Mouse (Mus musculus) NIH3T3 (cell line): ENCODE data around the gene Brpf3.
"Not testable (repeated sequence)": the region's sequence is repeated elsewhere in the genome, so short reads cannot be mapped to it uniquely, and the experiment has no call there.

ENCODE experiments used
- DNase-seq: peaks from one replicate; pipeline ENCODE4 v3.0.0-alpha.2; 2012; ENCODE audit warnings: low read depth

The Brpf3 gene

GRCm38 (mm10) chr17:28800671-28801412, at the start of gene Brpf3:
TSS of gene Brpf3 (plus strand) at chr17:28801090.
- DNase-seq: peak; percentile 83

DNA sequence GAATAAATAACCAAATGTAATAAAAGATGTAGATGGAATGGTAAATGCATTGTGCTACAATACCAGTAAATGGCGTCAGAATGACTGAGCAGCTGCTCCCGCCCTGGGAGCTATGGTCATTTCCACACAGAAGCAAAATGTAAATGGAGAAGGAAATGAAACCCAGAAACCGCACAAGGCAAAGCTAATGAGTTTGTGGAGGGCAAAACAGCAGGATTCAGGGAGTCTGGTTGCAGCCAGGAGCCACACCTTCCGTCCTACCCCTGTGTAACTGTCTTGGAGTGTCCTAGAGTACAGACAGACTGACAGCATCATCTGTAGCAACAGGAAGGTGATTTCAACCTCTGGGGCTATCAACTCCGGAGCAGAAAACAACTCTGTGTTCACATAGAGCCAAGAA, 44.4 kb upstream of the Brpf3 start:
- DNase-seq: no peak

GRCm38 (mm10) chr17:28757470-28757869, 43.4 kb upstream of the Brpf3 start:
- DNase-seq: peak; percentile 31

DNA sequence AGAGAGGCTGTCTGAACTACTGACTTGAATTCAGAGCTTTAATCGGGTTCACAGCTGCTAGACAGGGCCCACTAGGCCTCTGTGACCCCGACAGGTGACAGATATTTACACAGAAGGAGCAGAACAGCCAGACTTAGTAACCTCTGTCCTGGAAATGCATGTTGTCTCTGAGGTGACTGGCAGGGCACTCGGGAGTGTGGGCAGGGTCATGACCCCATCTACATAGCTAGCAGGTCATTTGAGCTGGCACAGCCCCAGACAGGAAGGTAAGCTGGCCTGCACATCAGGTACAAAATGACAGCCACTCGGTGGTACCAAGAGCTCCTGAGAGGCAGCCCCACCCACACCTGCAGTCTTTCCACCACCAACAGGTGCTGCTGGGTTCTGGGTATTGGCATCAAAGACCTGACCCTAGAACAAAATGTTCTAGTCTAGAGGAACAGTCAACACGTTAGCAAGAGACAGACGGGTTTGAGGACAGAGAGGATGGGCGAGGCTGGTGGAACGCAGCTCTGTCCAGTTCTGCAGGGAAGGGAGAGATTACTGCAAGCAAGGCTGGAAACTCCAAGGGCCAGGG, 40.1 kb upstream of the Brpf3 start:
- no peak for DNase-seq

- peak; percentile 90 for DNase-seq
These were observed 39.0 kb upstream of the Brpf3 start for GRCm38 (mm10) chr17:28761871-28762270.

DNA sequence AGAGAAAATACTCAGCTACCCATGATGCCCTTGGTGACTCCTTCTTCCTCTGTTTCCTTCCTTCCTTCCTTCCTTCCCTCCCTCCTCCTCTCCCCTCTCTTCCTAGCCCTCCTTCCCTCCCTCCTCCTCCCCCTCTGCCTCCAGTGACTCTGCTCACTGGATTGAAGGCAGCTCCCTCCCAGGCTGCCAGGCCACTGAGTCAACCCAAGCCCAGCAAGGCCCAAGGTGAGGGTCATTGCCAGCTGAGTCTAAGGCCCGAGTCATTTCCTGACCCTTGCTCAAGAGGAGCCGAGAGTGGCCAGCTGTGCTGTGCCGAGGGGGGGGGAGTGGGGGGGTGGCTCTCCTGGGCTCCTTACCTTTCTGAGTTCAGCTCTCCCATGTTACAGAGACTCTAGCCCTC, 34.7 kb upstream of the Brpf3 start:
- peak; percentile 73 for DNase-seq

DNA sequence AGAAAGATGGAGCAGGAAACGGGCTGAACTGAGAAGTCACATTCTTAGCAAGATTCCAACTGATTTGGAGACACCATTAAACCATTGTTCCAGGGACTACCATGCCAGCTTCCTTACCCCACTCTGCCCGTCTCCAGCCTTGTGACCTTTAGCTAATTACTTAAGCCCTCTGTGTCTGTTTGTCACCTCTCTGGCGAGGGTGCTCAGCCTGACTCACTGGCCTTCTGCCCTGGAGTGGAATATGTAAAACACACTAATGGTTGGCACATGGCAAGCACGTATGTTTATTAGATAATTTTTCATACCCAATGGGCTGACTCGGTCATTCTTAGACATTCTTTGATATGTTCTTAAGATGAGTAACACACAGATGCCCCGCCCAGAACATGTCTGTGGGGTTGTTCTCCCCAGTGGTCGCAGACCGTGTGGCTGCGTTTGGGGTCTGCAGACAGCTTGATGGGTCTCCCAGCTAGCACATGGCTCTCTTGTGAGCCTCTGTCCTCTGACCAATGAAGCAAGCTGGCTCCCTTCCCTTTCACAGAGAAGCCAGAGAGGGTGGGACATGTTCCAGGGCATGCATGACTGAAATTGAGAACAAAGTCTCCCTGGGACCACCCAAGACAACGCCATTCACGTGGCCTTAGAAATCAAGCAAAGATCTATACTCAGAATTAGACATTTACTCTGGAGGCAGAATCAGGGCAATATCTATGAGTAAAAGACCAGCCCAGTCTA, 33.9 kb upstream of the Brpf3 start:
- peak; percentile 33 for DNase-seq

DNA sequence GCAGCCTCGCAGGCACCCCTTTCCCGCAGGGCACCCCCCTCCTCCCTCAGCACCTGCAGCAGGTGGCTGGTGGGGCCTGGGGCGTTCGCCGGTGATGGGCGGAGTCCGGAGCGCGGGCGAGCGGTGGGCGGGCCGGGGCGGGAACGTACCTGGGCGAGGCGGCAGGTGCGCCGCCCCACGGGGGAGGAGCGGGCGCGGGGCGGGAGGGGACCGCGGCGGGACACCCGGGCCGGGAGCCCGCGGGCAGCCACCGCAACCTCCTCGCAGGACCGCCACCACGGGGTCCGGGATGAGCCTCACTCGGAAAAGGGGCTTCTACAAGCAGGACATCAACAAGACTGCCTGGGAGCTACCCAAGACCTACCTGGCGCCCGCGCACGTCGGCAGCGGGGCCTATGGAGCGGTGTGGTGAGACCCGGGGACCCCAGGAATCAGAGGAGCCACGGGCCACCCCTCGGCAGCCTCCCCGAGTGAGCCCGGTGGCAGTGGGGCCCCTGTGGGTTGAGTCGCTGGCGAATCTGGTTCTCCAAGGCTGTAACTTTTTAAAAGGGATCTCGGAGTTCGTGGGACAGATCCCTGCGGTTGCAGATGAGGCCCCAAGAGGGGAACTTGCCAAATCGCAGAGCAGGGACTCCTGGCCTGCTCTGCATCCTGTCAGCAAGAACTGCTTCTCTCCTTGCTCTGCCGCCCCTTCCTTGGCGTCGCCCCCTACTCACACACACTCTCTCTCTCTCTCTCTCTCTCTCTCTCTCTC, 31.6 kb upstream of the Brpf3 start, which contains the start of gene Mapk13:
TSS of gene Mapk13 (plus strand) at position 177 of the 754 bp plus-strand sequence.
- DNase-seq: no peak

DNA sequence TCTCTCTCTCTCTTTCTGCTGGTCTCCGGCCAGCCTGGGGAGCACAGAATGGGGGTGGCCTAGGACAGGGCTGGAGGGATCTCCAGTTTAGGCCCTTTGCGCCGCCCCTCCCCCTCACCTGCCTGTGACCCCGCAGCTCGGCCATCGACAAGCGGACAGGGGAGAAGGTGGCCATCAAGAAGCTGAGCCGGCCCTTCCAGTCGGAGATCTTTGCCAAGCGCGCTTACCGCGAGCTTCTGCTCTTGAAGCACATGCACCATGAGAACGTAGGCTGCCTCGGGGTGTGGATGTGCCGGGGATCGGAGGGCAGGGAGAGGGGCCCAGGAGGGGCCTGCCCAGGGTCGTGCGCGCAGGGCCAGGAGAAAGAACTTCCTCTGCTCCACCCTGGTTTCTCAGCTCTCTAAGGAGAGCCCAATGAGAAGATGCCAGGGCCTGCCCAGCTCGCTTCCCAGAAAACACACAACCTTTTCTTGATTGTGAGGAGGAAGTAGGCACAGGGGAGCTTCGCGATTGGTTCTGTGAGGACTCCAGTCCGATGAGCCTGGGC, 30.9 kb upstream of the Brpf3 start:
- no peak for DNase-seq

GRCm38 (mm10) chr17:28771289-28771688, 29.6 kb upstream of the Brpf3 start:
- DNase-seq: no peak

GRCm38 (mm10) chr17:28774303-28774702, 26.6 kb upstream of the Brpf3 start:
- DNase-seq: not testable (repeated sequence)

DNA sequence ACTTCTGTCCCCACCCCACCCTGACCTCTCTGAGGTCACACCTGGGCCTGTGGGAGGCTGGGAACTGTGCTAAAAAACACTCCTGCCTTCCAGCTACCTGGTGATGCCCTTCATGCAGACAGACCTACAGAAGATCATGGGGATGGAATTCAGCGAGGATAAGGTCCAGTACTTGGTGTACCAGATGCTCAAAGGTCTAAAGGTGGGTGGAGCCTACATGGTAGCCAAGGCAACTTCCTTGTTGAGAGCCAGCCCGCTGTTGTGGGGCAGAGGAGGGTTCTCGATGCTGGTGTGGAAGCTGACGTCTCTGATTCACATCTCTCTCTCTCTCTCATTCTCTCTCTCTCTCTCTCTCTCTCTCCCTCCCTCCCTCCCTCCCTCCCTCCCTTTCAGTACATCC, 25.7 kb upstream of the Brpf3 start:
- DNase-seq: no peak

DNA sequence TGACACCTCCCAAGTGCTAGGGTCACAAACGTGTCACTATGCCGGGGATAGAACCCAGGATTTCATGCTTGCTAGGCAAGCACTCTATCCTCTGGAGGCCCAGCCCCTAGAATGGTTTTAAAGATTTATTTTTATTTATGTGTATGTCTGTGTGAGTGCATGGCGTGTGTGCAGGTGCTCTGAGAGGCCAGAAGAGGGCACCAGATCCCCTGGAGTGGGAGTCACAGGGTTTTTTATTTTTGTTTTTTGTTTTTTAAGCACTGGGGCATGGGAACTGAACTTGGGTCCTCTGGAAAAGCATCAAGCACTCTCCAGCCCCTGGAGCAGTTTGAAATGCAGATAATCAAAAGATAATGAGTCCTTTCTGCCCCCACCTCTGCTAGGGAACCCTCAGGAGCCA, 24.1 kb upstream of the Brpf3 start:
- DNase-seq: peak; percentile 39

- DNase-seq: no peak
These were observed 23.5 kb upstream of the Brpf3 start for GRCm38 (mm10) chr17:28777231-28778005.

DNA sequence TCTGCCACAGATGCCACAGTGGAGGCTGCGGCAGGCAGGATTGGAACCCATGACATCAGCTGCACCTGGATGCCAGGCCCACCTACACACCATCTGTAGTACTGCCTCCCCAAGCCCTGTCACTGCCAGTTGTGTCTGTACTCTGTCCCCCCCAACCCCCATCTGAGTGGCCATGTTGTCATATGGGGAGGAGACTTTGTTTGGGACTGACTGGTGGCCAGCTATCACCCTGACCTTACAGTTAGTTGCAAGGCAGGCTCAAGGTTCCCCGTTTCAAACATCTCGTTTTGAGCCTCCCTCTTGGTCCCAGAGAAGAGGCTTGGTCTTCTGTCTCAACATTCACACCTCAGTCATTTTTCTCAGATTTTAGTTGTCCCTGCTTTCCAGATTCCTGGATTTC, 21.2 kb upstream of the Brpf3 start:
- no peak for DNase-seq

DNA sequence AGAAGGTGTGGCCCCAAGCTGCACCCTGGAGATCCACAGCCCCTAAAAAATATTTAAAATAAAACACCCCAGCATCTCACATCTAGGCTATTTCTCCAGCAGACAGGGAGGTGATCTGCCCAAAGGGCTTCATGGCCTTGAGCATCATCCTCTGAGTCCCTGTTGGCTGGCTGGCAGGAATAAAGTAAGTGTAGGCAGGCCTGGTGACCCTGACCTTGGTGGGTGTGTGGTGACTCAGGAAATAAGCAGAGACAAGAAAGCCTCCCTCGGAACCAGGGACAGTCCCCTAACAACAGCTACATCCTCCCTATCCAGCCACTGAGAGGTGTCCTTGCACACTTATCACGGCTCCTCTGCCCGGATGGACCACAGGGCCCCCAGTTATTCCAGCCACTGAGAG, 20.1 kb upstream of the Brpf3 start:
- DNase-seq: no peak

DNA sequence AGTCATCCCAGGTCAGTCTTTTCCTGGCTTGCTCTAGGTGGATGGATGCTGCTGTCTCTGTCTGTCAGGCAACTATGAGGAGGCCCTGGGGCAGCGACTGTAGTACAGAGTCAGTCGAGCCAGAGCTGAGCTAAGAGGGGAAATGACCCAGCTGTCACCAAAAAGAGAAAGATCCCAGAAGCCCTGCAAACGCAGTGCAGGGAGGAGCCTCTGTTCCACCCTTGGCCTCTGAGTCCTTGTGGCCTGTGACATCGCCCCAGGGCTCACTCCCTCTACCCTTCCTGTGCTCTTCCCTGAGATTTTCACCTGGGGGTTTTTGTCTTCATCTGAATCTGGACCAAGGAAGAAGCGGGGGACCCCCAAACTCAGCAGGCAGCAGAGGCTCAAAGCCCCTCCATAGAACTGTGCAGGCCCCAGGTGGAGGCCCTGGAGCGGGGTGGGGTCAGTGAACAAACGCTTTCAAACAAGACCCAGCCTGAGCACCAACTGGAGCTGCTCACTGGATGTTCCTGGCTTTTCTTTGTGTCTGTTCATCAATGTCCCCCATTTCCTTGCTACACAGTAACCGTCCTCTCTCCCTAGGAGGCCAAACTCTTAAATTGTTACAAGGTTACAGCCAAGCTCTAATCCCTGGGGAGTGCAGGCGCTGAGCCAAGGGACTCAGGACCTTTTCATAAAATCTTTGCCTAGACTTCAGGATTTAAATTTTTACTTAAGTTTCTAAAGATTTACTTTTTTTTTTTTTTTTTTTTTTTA, 19.4 kb upstream of the Brpf3 start:
- no peak for DNase-seq

- no peak for DNase-seq
These were observed 15.9 kb upstream of the Brpf3 start for GRCm38 (mm10) chr17:28785036-28785435.

DNA sequence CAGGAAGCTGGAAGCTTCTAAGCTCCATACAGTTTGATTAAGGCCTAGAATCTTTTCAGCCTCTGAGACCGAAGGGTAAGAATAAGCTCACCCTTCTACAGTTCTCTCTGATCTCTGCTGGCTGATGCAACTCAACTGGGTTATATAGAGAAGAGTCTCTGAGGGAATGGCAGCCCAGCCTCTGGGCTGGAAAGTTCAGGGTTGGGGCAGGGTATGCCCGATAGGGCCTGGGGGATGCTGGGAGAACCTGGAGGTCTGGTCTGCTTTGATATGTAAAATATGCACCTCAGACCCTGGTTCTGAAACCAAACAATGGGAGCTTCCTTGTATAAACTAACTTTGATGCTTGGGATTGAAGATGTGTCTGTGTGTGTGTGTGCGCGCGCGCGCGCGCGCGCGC, 13.4 kb upstream of the Brpf3 start:
- DNase-seq: no peak

DNA sequence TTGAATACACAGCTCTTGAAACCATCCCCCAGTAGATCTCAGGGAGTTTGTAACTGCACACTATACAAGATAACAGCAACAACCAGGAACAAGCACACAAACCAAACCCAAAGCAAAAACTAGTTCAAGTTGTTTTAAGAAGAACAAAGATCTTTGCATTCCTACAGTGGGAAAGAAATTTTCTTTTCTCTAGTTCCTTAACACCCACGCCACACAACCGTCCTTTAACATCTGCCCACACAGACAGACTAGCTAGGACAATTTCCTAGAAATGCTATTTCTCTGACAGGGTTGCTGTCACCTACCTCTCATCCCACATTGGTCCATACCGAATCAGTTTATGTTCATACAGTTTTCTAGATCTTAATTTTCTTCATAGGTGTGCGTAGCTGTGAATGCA, 3.9 kb upstream of the Brpf3 start:
- DNase-seq: no peak
